Mouse (Mus musculus): ENCODE data around the gene Unc5c.

Unc5c gene

DNA sequence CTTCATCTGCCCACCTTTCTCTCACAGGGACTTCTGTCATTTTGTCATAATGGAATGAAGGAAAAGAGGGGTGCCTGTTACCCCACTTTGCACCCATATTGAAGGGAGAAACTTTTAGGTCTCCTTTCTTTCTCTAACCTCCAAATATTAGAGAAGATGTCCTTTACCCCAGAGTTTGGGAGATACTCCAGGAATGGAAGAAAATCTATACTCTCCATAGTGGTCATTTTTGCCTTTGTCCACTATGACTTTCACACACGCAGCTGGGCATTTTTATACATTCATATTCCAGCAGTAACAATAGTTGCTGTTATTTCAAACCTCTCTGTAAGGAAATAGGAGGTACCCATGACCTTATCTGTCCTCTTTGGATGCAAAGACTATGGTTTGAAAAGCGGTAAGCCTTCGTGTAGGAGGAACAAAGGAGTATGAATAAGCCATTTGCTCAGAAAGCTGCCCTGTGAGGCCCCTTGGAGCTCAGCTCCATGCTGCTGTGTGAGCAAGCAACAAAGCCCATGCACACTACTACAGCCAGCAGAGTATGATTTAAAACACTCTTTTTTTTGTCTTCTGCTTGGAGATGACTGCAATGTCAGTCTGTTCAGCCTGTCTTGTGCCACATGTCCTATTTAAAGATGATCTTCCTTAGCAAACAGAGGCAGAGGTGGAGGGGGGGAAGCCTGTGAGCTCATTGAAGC is 353.7 kb downstream of the Unc5c start:
- DNase-seq, result no peak

DNA sequence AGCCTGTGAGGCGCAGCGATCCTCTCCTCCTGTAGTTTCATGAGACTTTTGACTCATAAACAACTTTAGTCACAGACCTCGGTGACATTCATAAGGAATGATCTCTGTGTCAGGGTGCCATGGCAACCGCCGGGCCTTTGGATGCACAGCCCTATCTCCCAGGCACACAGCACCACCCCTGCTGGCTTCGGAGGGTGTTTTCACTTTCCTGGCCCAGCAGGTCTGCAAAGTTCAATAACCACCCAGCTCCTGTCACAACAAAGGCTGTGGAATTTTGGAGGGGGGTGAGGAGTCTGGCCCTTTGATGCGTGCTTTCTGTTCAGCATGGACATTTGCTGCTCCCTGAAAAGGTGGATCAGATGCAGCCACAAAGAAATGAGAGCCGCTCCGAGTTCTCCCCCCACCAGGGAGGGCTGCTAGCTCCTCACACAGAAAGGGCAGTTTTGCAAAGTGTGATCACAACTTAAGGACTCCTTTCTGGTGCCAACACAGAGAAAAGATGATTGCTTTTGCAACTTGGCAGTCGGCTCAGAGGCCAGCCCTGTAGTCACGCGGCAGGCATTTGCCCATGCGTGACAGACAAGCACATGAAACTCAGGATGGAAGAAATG is 354.4 kb downstream of the Unc5c start:
- DNase-seq, result no peak

DNA sequence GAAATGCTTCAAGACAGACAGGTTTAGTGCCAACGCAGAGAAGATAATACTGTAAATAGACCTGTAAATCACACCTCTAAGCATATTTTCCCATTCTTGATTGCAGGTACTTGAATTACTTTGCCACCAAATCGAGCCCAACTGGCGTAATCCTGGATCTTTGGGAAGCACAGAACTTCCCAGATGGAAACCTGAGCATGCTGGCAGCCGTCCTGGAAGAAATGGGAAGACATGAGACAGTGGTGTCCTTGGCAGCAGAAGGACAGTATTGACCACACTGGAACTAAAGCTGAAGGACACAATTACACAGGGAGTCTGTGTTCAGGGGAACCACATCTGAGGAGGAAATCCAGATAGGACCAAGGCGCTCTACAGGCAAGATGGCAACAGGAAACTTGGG is 363.3 kb downstream of the Unc5c start:
- no peak for DNase-seq

DNA sequence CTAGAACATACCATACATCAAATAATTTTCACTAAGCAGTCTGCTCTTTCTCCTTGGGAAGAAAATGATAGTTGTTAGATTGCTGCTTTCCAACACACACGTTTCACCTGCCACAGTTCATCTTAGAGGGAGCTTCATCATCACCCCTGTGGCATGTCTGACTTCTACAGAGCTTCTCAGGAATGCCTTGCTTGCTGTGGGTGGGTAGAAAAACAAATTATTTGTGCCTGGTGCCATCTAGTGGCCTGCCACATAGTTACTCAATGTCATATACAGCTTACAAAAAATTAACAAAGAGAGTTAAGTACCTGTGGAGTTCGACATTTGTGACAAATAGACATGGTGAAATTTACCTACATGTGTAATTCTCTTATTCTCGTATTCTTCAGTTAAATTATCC is 366.1 kb downstream of the Unc5c start:
- no peak for DNase-seq

DNA sequence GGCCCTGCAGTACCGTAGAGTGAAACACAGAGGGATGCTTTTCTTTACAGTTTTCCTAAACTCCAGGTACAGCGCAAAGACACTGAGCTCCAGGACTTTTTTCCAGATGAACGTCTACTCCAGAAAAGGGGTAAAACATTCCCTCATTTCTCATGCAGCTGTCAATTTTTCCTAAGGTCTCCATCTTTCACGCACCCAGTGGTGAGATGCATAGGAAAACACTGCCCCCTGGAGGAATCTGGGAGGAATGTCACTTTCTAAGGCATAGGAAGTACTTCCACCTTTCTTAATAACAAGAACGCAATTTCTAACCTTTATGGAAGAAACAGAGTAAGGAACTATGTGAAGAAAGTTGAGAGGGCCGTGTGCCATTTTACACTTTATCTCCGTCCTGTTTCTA is 373.8 kb downstream of the Unc5c start:
- no peak for DNase-seq

DNA sequence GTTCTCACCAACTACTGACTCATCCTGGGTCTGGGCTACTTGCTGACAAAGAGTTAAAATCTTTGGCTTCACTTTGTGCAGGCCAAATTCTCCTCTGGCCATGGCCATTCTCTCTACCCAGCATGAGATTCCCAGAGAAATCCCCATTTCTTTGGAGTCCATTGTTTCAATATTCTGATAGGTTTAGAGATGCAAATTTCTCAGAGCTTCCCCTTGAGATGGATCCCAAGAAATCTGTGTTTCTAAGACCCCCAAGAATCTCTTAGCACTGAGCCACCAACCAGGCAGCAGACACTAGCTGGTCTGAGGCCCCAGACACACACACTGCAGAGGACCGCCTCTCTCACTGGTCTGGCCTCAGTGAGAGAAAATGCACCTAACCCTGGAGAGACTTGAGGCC is 384.2 kb downstream of the Unc5c start:
- DNase-seq, result no peak

DNA sequence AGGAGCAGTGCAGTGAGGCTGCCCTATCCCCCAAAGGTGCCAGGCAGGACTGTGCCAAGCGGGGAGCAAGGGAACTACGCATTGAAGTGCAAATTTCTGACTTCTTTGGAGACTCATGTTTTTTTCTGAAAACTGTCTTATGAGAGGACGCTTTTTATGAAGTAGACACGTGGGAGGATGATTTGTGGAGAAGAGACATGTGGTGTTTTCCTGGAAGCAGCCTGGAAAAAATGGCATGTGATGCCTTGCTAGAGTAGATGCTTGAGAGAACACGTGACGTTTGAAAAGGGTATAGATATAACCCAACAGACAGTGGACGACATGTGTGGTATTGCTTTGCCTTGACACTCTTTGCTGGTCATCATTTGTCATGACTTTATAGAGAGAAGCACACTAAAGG is 385.1 kb downstream of the Unc5c start:
- DNase-seq, result no peak

DNA sequence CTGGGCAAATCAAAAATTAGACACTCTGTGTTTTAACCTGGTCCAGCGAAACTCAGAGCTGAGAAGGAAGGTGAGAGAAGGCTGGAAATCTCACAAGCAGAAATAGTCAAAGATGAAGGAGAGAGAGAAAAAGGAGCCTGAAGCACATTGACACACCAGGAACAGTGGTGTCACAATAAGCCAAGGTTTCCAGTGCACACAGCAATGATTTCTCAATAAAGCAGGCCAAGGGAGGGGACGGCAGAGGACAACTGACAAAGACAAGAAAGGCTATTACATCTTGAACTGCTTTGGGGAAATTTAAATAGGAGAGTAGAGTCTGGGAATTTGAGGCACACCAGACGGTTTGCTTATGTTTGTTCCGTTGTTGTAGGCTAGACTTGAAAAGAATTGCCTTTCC is 389.3 kb downstream of the Unc5c start:
- no peak for DNase-seq

DNA sequence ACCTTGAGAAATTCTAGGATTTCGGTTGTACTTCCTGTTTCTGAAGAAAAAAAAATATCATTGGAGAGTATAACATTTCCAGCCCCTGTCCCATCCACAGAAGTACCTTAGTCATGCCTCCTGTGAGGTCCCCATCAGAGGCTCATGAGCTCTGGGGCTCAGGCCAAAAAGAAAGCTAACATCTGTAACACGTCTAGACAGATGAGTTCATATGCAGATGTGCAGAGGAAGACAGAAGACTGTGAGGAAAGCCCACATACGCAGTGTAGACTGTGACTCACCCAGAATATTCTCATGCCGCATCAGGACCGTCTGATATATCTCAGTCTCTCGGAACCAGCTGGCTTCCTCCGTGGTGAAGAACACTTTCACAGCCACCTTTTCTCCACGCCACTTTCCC is 392.1 kb downstream of the Unc5c start:
- no peak for DNase-seq

DNA sequence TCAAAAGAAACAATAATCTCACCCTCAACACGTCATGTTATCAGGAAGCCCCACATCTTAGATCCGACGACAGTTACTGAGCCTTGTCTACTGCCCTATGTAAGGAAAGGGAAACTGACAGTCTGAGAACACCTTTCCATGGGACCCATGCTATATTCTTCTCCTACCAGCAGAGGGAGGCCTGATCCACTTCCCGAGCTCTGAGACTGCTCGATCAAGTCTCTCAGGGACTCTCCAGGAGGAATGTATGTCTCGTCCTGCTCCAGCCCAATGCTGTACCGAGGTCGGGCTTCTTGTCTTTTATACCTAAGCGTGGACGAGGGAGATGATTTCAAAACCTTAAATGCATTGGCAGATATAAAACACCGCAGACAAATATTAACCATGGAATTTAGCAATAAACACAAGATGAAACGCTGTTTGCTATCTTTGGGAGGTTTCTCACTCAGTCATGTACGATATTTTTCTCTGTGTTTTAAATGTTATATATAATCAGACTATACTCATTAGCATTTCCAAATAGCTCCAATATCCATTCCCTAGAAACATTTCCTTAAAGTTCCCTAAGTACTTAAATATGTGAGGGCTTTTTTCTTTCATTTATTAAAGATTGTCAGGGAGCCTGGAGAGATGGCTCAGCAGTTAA is 397.9 kb downstream of the Unc5c start:
- no peak for DNase-seq

DNA sequence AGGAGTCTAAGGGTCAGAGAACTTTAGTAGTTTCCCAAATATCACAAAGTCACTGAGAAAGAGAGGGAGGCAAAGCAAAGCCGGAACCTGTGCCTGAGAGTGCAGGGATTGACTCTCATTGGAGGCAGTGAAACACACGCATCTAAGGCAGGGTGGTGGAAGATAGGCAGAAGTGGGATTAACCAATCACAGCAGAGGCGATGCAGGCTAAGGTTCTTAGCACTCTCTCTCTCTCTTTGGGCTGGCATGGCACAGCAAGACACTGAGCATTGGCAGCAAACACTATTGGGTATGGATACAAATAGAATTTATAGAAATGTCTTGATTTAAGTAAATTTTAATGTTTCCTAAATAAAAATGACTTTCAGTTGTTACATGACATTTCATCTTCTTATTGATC is 406.8 kb downstream of the Unc5c start:
- DNase-seq, result no peak

DNA sequence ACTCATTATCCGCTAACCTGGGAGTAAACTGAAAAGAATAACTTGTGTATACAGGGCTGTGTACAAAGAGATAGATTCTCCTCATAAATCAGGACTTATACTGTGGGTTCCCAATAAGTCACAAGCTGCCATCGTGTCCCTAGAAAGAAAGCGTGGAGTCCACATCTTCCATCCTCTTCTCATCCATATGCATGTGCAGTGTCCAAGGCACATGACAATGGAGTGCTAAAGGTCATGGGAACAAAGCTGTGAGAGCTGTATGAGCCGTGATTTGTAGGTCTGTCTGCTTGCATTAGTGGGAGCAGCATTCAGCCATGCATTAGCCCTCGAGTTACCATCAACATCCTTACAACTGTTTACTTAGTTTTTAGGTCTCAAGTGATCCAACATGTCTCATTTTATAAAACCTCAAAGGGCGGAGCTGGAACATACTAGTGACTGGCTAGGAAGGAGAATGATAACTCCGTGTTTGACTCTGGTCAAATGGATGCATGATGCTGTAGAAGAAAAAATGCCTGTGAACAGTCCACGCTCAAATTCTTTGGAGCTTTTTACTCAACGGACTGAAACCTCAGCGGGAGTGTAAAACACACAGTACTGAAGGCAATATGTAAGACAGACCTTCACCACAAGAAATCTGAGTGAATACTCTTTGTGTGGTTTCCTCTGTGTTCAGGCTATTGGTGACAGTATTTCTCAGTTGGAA is 407.5 kb downstream of the Unc5c start:
- DNase-seq, result no peak

DNA sequence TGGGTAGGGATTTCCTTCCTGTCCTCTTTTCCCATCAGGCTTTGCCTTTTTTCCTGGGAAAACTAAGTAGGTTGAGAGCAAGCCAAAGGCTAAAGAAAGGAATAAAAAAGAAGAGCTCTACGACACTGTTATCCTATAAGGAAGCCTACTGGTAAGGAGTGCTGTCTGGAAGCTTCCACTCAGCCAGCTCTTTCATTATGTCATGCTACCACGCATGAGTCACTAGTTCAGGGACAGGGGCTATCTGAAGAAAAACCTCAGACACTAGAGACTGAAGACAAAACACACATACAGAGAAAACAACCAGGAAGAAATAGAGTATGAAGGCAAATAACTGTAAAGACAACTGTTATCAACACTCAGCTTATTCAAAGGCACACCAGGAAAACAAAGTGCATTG is 417.5 kb downstream of the Unc5c start:
- DNase-seq, result no peak

DNA sequence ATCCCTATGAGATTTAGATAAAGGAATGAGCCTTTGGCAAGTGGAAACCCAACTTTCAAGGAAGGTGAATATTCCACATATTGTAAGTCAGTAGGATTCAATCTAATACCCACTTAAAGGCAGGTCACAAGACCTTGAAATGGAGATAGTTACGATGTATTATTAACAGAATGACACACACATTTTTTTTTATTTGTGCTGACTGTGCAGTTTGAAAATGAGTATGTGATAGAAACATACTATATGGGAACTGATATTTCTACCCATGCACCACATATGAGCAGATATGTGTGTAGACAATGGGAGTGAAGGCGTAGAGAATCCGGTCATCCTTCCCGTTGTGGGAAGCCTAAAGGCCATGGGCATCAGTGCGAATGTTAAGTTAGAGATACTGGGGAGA is 419.2 kb downstream of the Unc5c start:
- DNase-seq, result no peak

Data from thymus, postnatal 25 days (tissue).